Mouse (Mus musculus): ENCODE results near the gene Gm45062. TPM values are rescaled to one million over a fixed set of nuclear protein-coding genes. Genes with fewer than 3 reads are reported as not detected.

The Gm45062 gene
- polyA plus RNA-seq, 1 experiment from 2014 or later: 2.3 TPM

DNA sequence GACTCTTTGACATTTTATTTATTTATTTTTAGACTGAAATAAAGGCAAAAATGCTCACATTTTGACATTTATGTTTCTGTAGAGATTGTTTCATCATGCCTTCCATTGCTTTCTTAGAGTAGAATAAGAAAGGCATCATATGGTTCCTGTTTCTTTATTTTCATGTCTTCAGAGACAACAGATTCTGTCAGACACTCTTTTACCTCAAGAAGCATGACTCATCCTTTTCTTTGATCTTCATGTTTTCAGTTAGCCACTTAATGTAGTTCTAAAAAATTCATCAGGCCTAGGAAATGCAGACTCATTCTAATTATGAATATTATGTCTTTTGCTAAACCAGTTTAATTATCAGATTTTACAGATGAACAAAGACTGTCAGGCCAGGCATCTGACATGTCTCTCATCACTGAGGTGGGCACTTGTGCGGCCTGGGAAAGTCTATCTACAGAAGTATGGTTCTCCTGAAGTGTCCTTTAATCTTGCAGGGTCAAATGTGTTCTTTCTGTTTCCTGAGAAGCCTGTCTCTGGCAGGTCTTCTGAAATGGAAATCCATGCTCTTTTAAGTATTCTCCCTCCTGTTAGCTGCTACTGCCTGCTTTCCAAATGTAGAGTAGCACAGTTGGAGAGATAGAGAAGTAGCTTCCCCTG lies 230.8 kb downstream of the Gm45062 start:
- H3K4me2 ChIP-seq (ENCODE audit: low read depth, low read length): no peak overlapping the region
- H3K9me3 ChIP-seq (replicated peaks; ENCODE audit: control insufficient read depth, low read length): no peaks in the 10 kb centered on the region
- H3K27me3 ChIP-seq (ENCODE audit: control insufficient read depth, insufficient read depth, low read depth, low read length): no peaks in the 10 kb centered on the region
- no peak overlapping the region for H3K9ac ChIP-seq (ENCODE audit: low read depth, low read length)
- WGBS (ENCODE audit: insufficient replicate concordance): 80% methylated on average over 1 of the region's 1 CpGs
- H3K36me3 ChIP-seq (ENCODE audit: control insufficient read depth, insufficient read depth): no peaks in the 10 kb centered on the region
- no peak overlapping the region for H3K4me3 ChIP-seq (ENCODE audit: low read depth, low read length)
- ATAC-seq (ENCODE audit: low read depth): no peak
- peaks cover 26% of the 10 kb centered on the region for H3K4me1 ChIP-seq (ENCODE audit: control insufficient read depth, low read depth, low read length)
- no peak overlapping the region for H3K27ac ChIP-seq (ENCODE audit: low read length)

DNA sequence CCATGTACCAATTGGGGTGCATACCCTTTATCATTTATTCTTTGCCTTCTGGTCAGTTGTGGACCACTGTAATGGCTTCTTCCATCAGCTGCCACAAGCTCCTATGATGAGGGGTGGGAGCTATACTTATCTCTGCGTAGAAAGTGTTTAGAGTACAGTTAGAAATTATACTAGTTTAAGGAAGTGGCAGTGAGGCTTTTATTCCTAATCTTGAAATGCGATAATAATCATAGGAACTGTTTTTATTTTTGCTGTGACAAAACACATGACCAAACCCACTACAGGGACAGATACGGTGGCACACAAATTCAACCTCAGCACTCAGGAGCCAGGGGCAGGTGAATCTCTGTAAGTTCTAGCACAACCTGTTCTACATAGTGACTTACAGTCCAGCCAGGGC lies 233.0 kb downstream of the Gm45062 start:
- Histone ChIP-seq H3K27me3 (ENCODE audit: control insufficient read depth, insufficient read depth, low read depth, low read length) (no peaks in the 10 kb centered on the region), H3K9me3 (replicated peaks; ENCODE audit: control insufficient read depth, low read length) (no peaks in the 10 kb centered on the region), H3K4me2 (ENCODE audit: low read depth, low read length) (no peak overlapping the region), H3K9ac (ENCODE audit: low read depth, low read length) (no peak overlapping the region), H3K27ac (ENCODE audit: low read length) (no peak overlapping the region), H3K36me3 (ENCODE audit: control insufficient read depth, insufficient read depth) (no peaks in the 10 kb centered on the region), H3K4me3 (ENCODE audit: low read depth, low read length) (no peak overlapping the region), H3K4me1 (ENCODE audit: control insufficient read depth, low read depth, low read length) (peaks cover 9% of the 10 kb centered on the region)
- WGBS (ENCODE audit: insufficient replicate concordance): 72% methylated on average over 3 of the region's 3 CpGs
- no peak for ATAC-seq (ENCODE audit: low read depth)

GRCm38 (mm10) chr6:8495109-8495826 lies 236.0 kb downstream of the Gm45062 start:
- no peak overlapping the region for H3K4me2 ChIP-seq (ENCODE audit: low read depth, low read length)
- no peaks in the 10 kb centered on the region for H3K9me3 ChIP-seq (replicated peaks; ENCODE audit: control insufficient read depth, low read length)
- no peak overlapping the region for H3K9ac ChIP-seq (ENCODE audit: low read depth, low read length)
- ATAC-seq (ENCODE audit: low read depth): no peak
- H3K4me3 ChIP-seq (ENCODE audit: low read depth, low read length): no peak overlapping the region
- H3K27me3 ChIP-seq (ENCODE audit: control insufficient read depth, insufficient read depth, low read depth, low read length): no peaks in the 10 kb centered on the region
- no peaks in the 10 kb centered on the region for H3K4me1 ChIP-seq (ENCODE audit: control insufficient read depth, low read depth, low read length)
- no peaks in the 10 kb centered on the region for H3K36me3 ChIP-seq (ENCODE audit: control insufficient read depth, insufficient read depth)
- H3K27ac ChIP-seq (ENCODE audit: low read length): no peak overlapping the region
- 54% methylated on average over 5 of the region's 5 CpGs for WGBS (ENCODE audit: insufficient replicate concordance)

GRCm38 (mm10) chr6:8495827-8496222 lies 236.6 kb downstream of the Gm45062 start:
- Histone ChIP-seq H3K4me3 (ENCODE audit: low read depth, low read length) (no peak overlapping the region), H3K36me3 (ENCODE audit: control insufficient read depth, insufficient read depth) (no peaks in the 10 kb centered on the region), H3K9me3 (replicated peaks; ENCODE audit: control insufficient read depth, low read length) (no peaks in the 10 kb centered on the region), H3K4me1 (ENCODE audit: control insufficient read depth, low read depth, low read length) (no peaks in the 10 kb centered on the region), H3K27me3 (ENCODE audit: control insufficient read depth, insufficient read depth, low read depth, low read length) (no peaks in the 10 kb centered on the region), H3K9ac (ENCODE audit: low read depth, low read length) (no peak overlapping the region), H3K27ac (ENCODE audit: low read length) (no peak overlapping the region), H3K4me2 (ENCODE audit: low read depth, low read length) (no peak overlapping the region)
- ATAC-seq (ENCODE audit: low read depth): no peak
- WGBS (ENCODE audit: insufficient replicate concordance): 67% methylated on average over 4 of the region's 4 CpGs

- Histone ChIP-seq H3K36me3 (ENCODE audit: control insufficient read depth, insufficient read depth) (no peaks in the 10 kb centered on the region), H3K4me3 (ENCODE audit: low read depth, low read length) (no peak overlapping the region), H3K9ac (ENCODE audit: low read depth, low read length) (no peak overlapping the region), H3K4me2 (ENCODE audit: low read depth, low read length) (no peak overlapping the region), H3K27ac (ENCODE audit: low read length) (no peak overlapping the region), H3K9me3 (replicated peaks; ENCODE audit: control insufficient read depth, low read length) (no peaks in the 10 kb centered on the region), H3K4me1 (ENCODE audit: control insufficient read depth, low read depth, low read length) (no peaks in the 10 kb centered on the region), H3K27me3 (ENCODE audit: control insufficient read depth, insufficient read depth, low read depth, low read length) (no peaks in the 10 kb centered on the region)
- no peak for ATAC-seq (ENCODE audit: low read depth)
- WGBS (ENCODE audit: insufficient replicate concordance): 54% methylated on average over 6 of the region's 6 CpGs
Observed at GRCm38 (mm10) chr6:8497234-8497867, 238.1 kb downstream of the Gm45062 start.

DNA sequence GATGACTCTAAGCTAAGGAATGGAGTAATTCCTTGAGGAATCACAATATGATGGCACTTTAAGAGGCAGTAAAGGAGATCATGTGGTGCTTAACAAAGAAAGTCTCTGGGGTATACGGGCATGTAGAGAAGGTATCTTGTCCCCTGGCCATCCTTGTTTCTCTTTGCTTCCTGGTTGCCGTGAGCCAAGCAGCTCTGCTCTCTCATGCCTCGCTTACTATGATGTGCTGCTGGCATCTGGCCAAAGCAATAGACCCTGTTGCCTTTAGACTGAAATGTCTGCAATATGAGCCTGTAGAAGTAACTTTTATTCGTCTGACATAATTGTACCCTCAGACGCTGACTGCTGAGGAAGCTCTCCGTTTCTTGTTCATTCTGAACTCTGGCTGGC lies 238.6 kb downstream of the Gm45062 start:
- Histone ChIP-seq H3K4me2 (ENCODE audit: low read depth, low read length) (no peak overlapping the region), H3K4me1 (ENCODE audit: control insufficient read depth, low read depth, low read length) (no peaks in the 10 kb centered on the region), H3K4me3 (ENCODE audit: low read depth, low read length) (no peak overlapping the region), H3K27ac (ENCODE audit: low read length) (no peak overlapping the region), H3K9ac (ENCODE audit: low read depth, low read length) (no peak overlapping the region), H3K36me3 (ENCODE audit: control insufficient read depth, insufficient read depth) (no peaks in the 10 kb centered on the region), H3K27me3 (ENCODE audit: control insufficient read depth, insufficient read depth, low read depth, low read length) (no peaks in the 10 kb centered on the region), H3K9me3 (replicated peaks; ENCODE audit: control insufficient read depth, low read length) (no peaks in the 10 kb centered on the region)
- 72% methylated on average over 6 of the region's 6 CpGs for WGBS (ENCODE audit: insufficient replicate concordance)
- ATAC-seq (ENCODE audit: low read depth): no peak

DNA sequence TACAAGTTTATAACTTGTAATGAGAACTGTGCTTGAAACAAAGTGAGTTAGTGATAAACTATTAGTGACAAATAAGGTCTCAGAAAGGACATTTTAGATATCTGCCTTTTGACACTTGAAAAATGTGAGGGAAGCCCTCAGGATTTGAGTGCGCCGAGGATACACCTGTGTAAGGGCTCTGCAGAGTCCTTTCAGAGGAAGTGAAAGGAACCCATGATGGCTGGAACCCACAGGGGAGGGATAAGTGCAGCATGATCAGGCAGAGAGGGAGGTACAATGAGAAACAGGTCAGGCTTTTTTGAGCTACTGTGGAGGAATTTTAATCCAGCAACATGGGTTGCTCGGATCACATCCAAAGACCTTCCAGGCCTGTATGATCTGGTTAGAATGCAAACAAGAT lies 239.7 kb downstream of the Gm45062 start:
- ATAC-seq (ENCODE audit: low read depth): no peak
- H3K4me1 ChIP-seq (ENCODE audit: control insufficient read depth, low read depth, low read length): no peaks in the 10 kb centered on the region
- no peaks in the 10 kb centered on the region for H3K27me3 ChIP-seq (ENCODE audit: control insufficient read depth, insufficient read depth, low read depth, low read length)
- no peak overlapping the region for H3K9ac ChIP-seq (ENCODE audit: low read depth, low read length)
- H3K9me3 ChIP-seq (replicated peaks; ENCODE audit: control insufficient read depth, low read length): no peaks in the 10 kb centered on the region
- no peak overlapping the region for H3K4me2 ChIP-seq (ENCODE audit: low read depth, low read length)
- H3K27ac ChIP-seq (ENCODE audit: low read length): no peak overlapping the region
- no peak overlapping the region for H3K4me3 ChIP-seq (ENCODE audit: low read depth, low read length)
- H3K36me3 ChIP-seq (ENCODE audit: control insufficient read depth, insufficient read depth): no peaks in the 10 kb centered on the region
- WGBS (ENCODE audit: insufficient replicate concordance): 68% methylated on average over 3 of the region's 3 CpGs

GRCm38 (mm10) chr6:8503953-8504352 lies 244.7 kb downstream of the Gm45062 start:
- H3K27me3 ChIP-seq (ENCODE audit: control insufficient read depth, insufficient read depth, low read depth, low read length): no peaks in the 10 kb centered on the region
- H3K9me3 ChIP-seq (replicated peaks; ENCODE audit: control insufficient read depth, low read length): no peaks in the 10 kb centered on the region
- ATAC-seq (ENCODE audit: low read depth): no peak
- H3K4me1 ChIP-seq (ENCODE audit: control insufficient read depth, low read depth, low read length): peaks cover 5% of the 10 kb centered on the region
- no peaks in the 10 kb centered on the region for H3K36me3 ChIP-seq (ENCODE audit: control insufficient read depth, insufficient read depth)
- 44% methylated on average over 3 of the region's 3 CpGs for WGBS (ENCODE audit: insufficient replicate concordance)
- H3K4me2 ChIP-seq (ENCODE audit: low read depth, low read length): no peak overlapping the region
- no peak overlapping the region for H3K4me3 ChIP-seq (ENCODE audit: low read depth, low read length)
- H3K9ac ChIP-seq (ENCODE audit: low read depth, low read length): no peak overlapping the region
- no peak overlapping the region for H3K27ac ChIP-seq (ENCODE audit: low read length)

Measured in liver, embryonic 16.5 days (tissue).